Mouse (Mus musculus) neural tube, embryonic 14.5 days (tissue): ENCODE measurements around the gene Cog3. TPM values are rescaled to one million over a fixed set of nuclear protein-coding genes. Genes with fewer than 3 reads are reported as not detected.

Experiments
- ATAC-seq: fragments of 200-750 bp; cut with Nextera tagmentation; 2 replicates; pipeline ENCODE4 v1.8.0; 2017; ENCODE audit warnings: low read depth, mild to moderate bottlenecking, moderate TSS enrichment, moderate library complexity
- H3K27ac ChIP-seq: fragments of 300-500 bp; sonication (generic); 2 replicates; pipeline ENCODE4 v1.5.1; 2014; ENCODE audit warnings: low read depth, mild to moderate bottlenecking, control low read depth, low read length, moderate library complexity, mixed read lengths
- H3K27me3 ChIP-seq: fragments of 300-500 bp; sonication (generic); 2 replicates; pipeline ENCODE4 v1.6.1; 2014; ENCODE audit warnings: low read length; ENCODE audit not compliant: control insufficient read depth, insufficient read depth
- H3K36me3 ChIP-seq: fragments of 300-500 bp; sonication (generic); 2 replicates; pipeline ENCODE4 v1.6.1; 2014; ENCODE audit warnings: low read length, mixed read lengths; ENCODE audit not compliant: control insufficient read depth, insufficient read depth
- H3K4me1 ChIP-seq: fragments of 300-500 bp; sonication (generic); 2 replicates; pipeline ENCODE4 v1.6.1; 2014; ENCODE audit warnings: low read length; ENCODE audit not compliant: control insufficient read depth, insufficient read depth
- H3K4me2 ChIP-seq: fragments of 300-500 bp; sonication (generic); 2 replicates; pipeline ENCODE4 v1.6.1; 2014; ENCODE audit warnings: mild to moderate bottlenecking, low read depth, low read length, control low read depth
- H3K4me3 ChIP-seq: fragments of 300-500 bp; sonication (generic); 2 replicates; pipeline ENCODE4 v1.5.1; 2014; ENCODE audit warnings: low read depth, low read length, control low read depth, mixed read lengths
- H3K9ac ChIP-seq: fragments of 300-500 bp; sonication (generic); replicated peaks from 2 replicates; pipeline ENCODE4 v1.6.1; 2014; ENCODE audit warnings: low read depth, mild to moderate bottlenecking, control low read depth, low read length, mixed read lengths
- H3K9me3 ChIP-seq: fragments of 300-500 bp; sonication (generic); 2 replicates; pipeline ENCODE4 v1.6.1; 2016; ENCODE audit warnings: low read length; ENCODE audit not compliant: control insufficient read depth
- WGBS: fragments of 180-500 bp; shearing (Covaris S2); extraction: QIAGEN DNeasy Blood & Tissue Kit; methylation state at CpG from one replicate; pipeline ENCODE4 v1.1.7; 2014; 5-methylcytosine and 5-hydroxymethylcytosine counted together
- polyA plus RNA-seq: library from polyadenylated mRNA; unstranded; fragments of >200 nt; fragmentation: Nextera tagmentation; extraction: Ambion mirVana; gene quantifications from 2 replicates; pipeline ENCODE4 v1.2.1, GENCODE M21; 2014

The Cog3 gene
- polyA plus RNA-seq, 1 experiment from 2014 or later = 20.3 TPM

- Histone ChIP-seq H3K9ac (no peak overlapping the region), H3K36me3 (peaks cover 15% of the 10 kb centered on the region), H3K4me2 (no peak overlapping the region), H3K4me1 (peaks cover 14% of the 10 kb centered on the region), H3K4me3 (no peak overlapping the region), H3K27ac (no peak overlapping the region), H3K9me3 (no peaks in the 10 kb centered on the region), H3K27me3 (no peaks in the 10 kb centered on the region)
- 98% methylated on average over 2 of the region's 2 CpGs for WGBS
- no peak for ATAC-seq
Measured at GRCm38 (mm10) chr14:75747960-75748359, 6.4 kb downstream of the Cog3 start.

GRCm38 (mm10) chr14:75741904-75742303 is 12.4 kb downstream of the Cog3 start:
- 92% methylated on average over 3 of the region's 3 CpGs for WGBS
- H3K36me3 ChIP-seq = peaks cover 32% of the 10 kb centered on the region

GRCm38 (mm10) chr14:75735597-75735996 is 18.7 kb downstream of the Cog3 start:
- Histone ChIP-seq H3K27me3 (no peaks in the 10 kb centered on the region), H3K4me1 (no peaks in the 10 kb centered on the region), H3K9me3 (no peaks in the 10 kb centered on the region), H3K4me2 (no peak overlapping the region), H3K9ac (no peak overlapping the region), H3K36me3 (peaks cover 35% of the 10 kb centered on the region), H3K4me3 (no peak overlapping the region), H3K27ac (no peak overlapping the region)
- WGBS = 91% methylated on average over 3 of the region's 3 CpGs
- ATAC-seq = no peak

More at GRCm38 (mm10) chr14:75741904-75742303, 12.4 kb downstream of the Cog3 start:
- no peak overlapping the region for H3K4me2 ChIP-seq
- no peak overlapping the region for H3K4me3 ChIP-seq
- no peak overlapping the region for H3K9ac ChIP-seq
- no peak for ATAC-seq
- no peaks in the 10 kb centered on the region for H3K4me1 ChIP-seq
- no peak overlapping the region for H3K27ac ChIP-seq
- no peaks in the 10 kb centered on the region for H3K9me3 ChIP-seq
- no peaks in the 10 kb centered on the region for H3K27me3 ChIP-seq

GRCm38 (mm10) chr14:75732631-75733030 is 21.7 kb downstream of the Cog3 start:
- Histone ChIP-seq H3K4me2 (no peak overlapping the region), H3K27me3 (no peaks in the 10 kb centered on the region), H3K9ac (no peak overlapping the region), H3K9me3 (no peaks in the 10 kb centered on the region), H3K4me3 (no peak overlapping the region), H3K27ac (no peak overlapping the region), H3K36me3 (peaks cover 53% of the 10 kb centered on the region), H3K4me1 (no peaks in the 10 kb centered on the region)
- WGBS = 91% methylated on average over 7 of the region's 7 CpGs
- no peak for ATAC-seq

GRCm38 (mm10) chr14:75731361-75731760 is 23.0 kb downstream of the Cog3 start:
- no peak for ATAC-seq
- H3K27ac ChIP-seq = no peak overlapping the region
- H3K27me3 ChIP-seq = no peaks in the 10 kb centered on the region
- WGBS = 90% methylated on average over 2 of the region's 2 CpGs
- H3K4me2 ChIP-seq = no peak overlapping the region
- no peaks in the 10 kb centered on the region for H3K9me3 ChIP-seq
- peaks cover 52% of the 10 kb centered on the region for H3K36me3 ChIP-seq
- H3K4me1 ChIP-seq = no peaks in the 10 kb centered on the region
- H3K4me3 ChIP-seq = no peak overlapping the region
- no peak overlapping the region for H3K9ac ChIP-seq

- H3K27me3 ChIP-seq = no peaks in the 10 kb centered on the region
- H3K36me3 ChIP-seq = peaks cover 58% of the 10 kb centered on the region
- no peak overlapping the region for H3K4me2 ChIP-seq
- no peak for ATAC-seq
- no peak overlapping the region for H3K9ac ChIP-seq
- H3K9me3 ChIP-seq = no peaks in the 10 kb centered on the region
- no peak overlapping the region for H3K27ac ChIP-seq
- no peak overlapping the region for H3K4me3 ChIP-seq
- 89% methylated on average over 5 of the region's 5 CpGs for WGBS
- H3K4me1 ChIP-seq = no peaks in the 10 kb centered on the region
Measured at GRCm38 (mm10) chr14:75728111-75728510, 26.2 kb downstream of the Cog3 start.

- Histone ChIP-seq H3K4me1 (no peaks in the 10 kb centered on the region), H3K9ac (no peak overlapping the region), H3K4me3 (no peak overlapping the region), H3K27me3 (no peaks in the 10 kb centered on the region), H3K9me3 (no peaks in the 10 kb centered on the region), H3K27ac (no peak overlapping the region), H3K36me3 (peaks cover 50% of the 10 kb centered on the region), H3K4me2 (no peak overlapping the region)
- no peak for ATAC-seq
- WGBS = 81% methylated on average over 4 of the region's 4 CpGs
Measured at GRCm38 (mm10) chr14:75727046-75727445, 27.3 kb downstream of the Cog3 start.

GRCm38 (mm10) chr14:75722816-75723215 is 31.5 kb downstream of the Cog3 start:
- no peaks in the 10 kb centered on the region for H3K4me1 ChIP-seq
- no peak overlapping the region for H3K27ac ChIP-seq
- H3K4me2 ChIP-seq = no peak overlapping the region
- no peaks in the 10 kb centered on the region for H3K9me3 ChIP-seq
- no peak overlapping the region for H3K9ac ChIP-seq
- no peak for ATAC-seq
- H3K36me3 ChIP-seq = peaks cover 36% of the 10 kb centered on the region
- WGBS = 97% methylated on average over 2 of the region's 2 CpGs
- H3K27me3 ChIP-seq = no peaks in the 10 kb centered on the region
- no peak overlapping the region for H3K4me3 ChIP-seq

- WGBS = 57% methylated on average over 12 of the region's 12 CpGs
- ATAC-seq = peak; percentile 78; the same call in 1 of the 2 replicates
Measured at GRCm38 (mm10) chr14:75721977-75722563, 32.2 kb downstream of the Cog3 start.

More at GRCm38 (mm10) chr14:75721977-75722563, 32.2 kb downstream of the Cog3 start:
- Histone ChIP-seq H3K27me3 (no peaks in the 10 kb centered on the region), H3K9ac (no peak overlapping the region), H3K9me3 (no peaks in the 10 kb centered on the region), H3K36me3 (peaks cover 31% of the 10 kb centered on the region), H3K4me2 (no peak overlapping the region), H3K27ac (no peak overlapping the region), H3K4me1 (no peaks in the 10 kb centered on the region), H3K4me3 (no peak overlapping the region)
